Mouse (Mus musculus) liver, embryonic 14.5 days (tissue): Measurements from ENCODE around the gene Gm9573. TPM values are rescaled to one million over a fixed set of nuclear protein-coding genes. Genes with fewer than 3 reads are reported as not detected.

ENCODE experiments used
- ATAC-seq: fragments of 200-750 bp; cut with Nextera tagmentation; 2 replicates; pipeline ENCODE4 v1.8.0; 2017; ENCODE audit warnings: moderate number of reproducible peaks, mild to moderate bottlenecking, moderate library complexity; ENCODE audit not compliant: insufficient read depth
- DNase-seq, 3 experiments: peaks; one replicate each; pipeline ENCODE4 v3.0.0-alpha.2; 2012 to 2013; ENCODE audit warnings: low read depth in 3 of 3, low spot score in 3 of 3
- H3K27ac ChIP-seq: fragments of 300-500 bp; sonication (generic); 2 replicates; pipeline ENCODE4 v1.5.1; 2014; ENCODE audit warnings: moderate library complexity, mild to moderate bottlenecking, control low read depth, inconsistent platforms
- H3K27me3 ChIP-seq: fragments of 300-500 bp; sonication (generic); 2 replicates; pipeline ENCODE4 v1.6.1; 2014; ENCODE audit warnings: mild to moderate bottlenecking, low read length, moderate library complexity; ENCODE audit not compliant: control insufficient read depth, insufficient read depth
- H3K36me3 ChIP-seq: fragments of 300-500 bp; sonication (generic); replicated peaks from 2 replicates; pipeline ENCODE4 v1.6.1; 2014; ENCODE audit warnings: low read depth; ENCODE audit not compliant: control insufficient read depth, insufficient read depth
- H3K4me1 ChIP-seq, 2 experiments: fragments of 200-500 bp in 1 of 2; fragments of 300-500 bp in 1 of 2; sonication (generic) in 1 of 2; replicated peaks; 2 replicates each; pipeline ENCODE4 v1.6.1; 2012 to 2014; ENCODE audit warnings: antibody characterized with exemption in 1 of 2, inconsistent platforms in 1 of 2, low read length in 1 of 2; ENCODE audit not compliant: control insufficient read depth in 2 of 2, insufficient read depth in 2 of 2
- H3K4me2 ChIP-seq: fragments of 300-500 bp; sonication (generic); 2 replicates; pipeline ENCODE4 v1.6.1; 2014; ENCODE audit warnings: low read depth, mild to moderate bottlenecking, control low read depth, moderate library complexity
- H3K4me3 ChIP-seq, 2 experiments: fragments of 200-500 bp in 1 of 2; fragments of 300-500 bp in 1 of 2; sonication (generic) in 1 of 2; 2 replicates each; pipeline ENCODE4 v1.5.1; 2012 to 2014; ENCODE audit warnings: low read depth in 2 of 2, low read length in 2 of 2, mild to moderate bottlenecking in 2 of 2, control low read depth in 1 of 2, inconsistent platforms in 1 of 2, moderate library complexity in 1 of 2; ENCODE audit not compliant: insufficient read depth in 1 of 2
- H3K9ac ChIP-seq: fragments of 300-500 bp; sonication (generic); replicated peaks from 2 replicates; pipeline ENCODE4 v1.6.1; 2014; ENCODE audit warnings: mild to moderate bottlenecking, control low read depth, moderate library complexity
- H3K9me3 ChIP-seq: fragments of 300-500 bp; sonication (generic); 2 replicates; pipeline ENCODE4 v1.6.1; 2016; ENCODE audit warnings: low read length, mixed read lengths; ENCODE audit not compliant: control insufficient read depth
- CTCF ChIP-seq: IDR thresholded peaks from 2 replicates; pipeline ENCODE4 v1.5.1; 2016; ENCODE audit warnings: antibody characterized with exemption, low read depth, control low read depth
- EP300 ChIP-seq: IDR thresholded peaks from 2 replicates; pipeline ENCODE4 v1.6.1; 2016; ENCODE audit warnings: antibody characterized with exemption, low read depth
- WGBS: fragments of 180-500 bp; shearing (Covaris S2); extraction: QIAGEN DNeasy Blood & Tissue Kit; methylation state at CpG from one replicate; pipeline ENCODE4 v1.1.7; 2014; ENCODE audit not compliant: insufficient replicate concordance; 5-methylcytosine and 5-hydroxymethylcytosine counted together
- polyA plus RNA-seq, 2 experiments: library from polyadenylated mRNA; depleted of rRNA in 1 of 2; stranded (reverse) in 1 of 2; unstranded in 1 of 2; fragments of >200 nt; fragmentation: Nextera tagmentation in 1 of 2; extraction: Ambion mirVana in 1 of 2; gene quantifications; 2 replicates each; pipeline versions ENCODE4 v1.2.1 to v1.2.3; 2012 to 2014

The Gm9573 gene
- polyA plus RNA-seq, 2 experiments: not detected

DNA sequence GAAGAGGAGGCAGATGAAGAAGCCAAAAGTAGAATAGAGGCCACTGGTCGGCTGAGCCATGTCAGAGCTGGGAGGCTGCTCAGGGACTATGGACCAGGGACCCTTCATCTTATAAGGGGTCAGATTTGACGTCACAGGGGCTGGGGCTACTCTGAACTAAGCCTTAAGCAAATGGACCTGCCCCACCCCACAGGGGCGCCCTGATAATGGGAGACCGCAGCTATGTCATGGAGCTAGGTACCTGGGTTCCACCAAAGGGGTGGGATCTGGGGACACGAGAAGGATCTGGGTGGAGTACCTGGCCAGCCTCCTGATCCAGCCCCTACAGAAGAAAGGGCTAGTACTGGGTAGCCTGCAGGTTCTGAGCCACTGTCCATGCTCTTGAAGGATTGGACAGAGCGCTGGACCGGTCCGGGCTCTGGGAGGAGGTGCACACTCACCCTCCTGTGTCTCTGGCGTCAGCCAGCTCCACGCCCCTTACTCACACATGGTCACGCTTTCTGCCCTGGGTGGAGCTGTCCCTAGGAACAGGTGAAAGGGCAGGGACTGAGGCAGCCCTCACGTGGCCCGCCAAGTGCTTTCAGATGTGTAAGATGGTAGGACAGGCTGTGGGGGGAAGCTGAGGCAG is 17.3 kb upstream of the Gm9573 start, which contains the start of gene Mucl3:
Gene Mucl3 (minus strand): TSS at position 87 of the 628 bp plus-strand sequence.
- Histone ChIP-seq H3K36me3 (no peaks in the 10 kb centered on the region), H3K4me2 (no peak within 1 kb of the TSS), H3K27me3 (no peaks in the 10 kb centered on the region), H3K9me3 (no peaks in the 10 kb centered on the region), H3K4me1 (no peaks in the 10 kb centered on the region), H3K9ac (no peak within 1 kb of the TSS), H3K4me3 (no peak within 1 kb of the TSS), H3K27ac (no peak within 1 kb of the TSS)
- TF ChIP-seq EP300 (no peak), CTCF (no peak)
- DNase-seq: no peak
- ATAC-seq: no peak
- 55% methylated on average over 13 of the region's 13 CpGs for WGBS

DNA sequence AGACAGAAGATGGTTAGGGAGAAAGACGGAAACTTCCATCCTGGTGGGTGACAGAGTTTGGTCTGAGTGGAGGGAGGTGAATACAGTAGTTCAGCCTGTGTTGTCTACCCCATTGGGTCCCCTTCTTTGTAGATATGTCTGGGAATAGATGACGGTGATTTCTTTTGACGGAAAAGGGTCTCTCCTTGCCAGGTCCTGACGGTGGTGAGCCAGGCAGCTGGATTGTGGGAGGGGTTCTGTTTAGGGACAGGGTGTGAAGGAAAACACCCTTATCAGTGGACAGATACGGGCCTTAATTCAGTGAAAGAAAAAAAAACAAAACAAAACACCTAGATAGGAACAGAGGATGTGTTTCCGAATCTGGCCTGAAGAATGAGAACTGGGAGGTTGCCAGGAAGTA is 12.9 kb upstream of the Gm9573 start:
- no peaks in the 10 kb centered on the region for H3K4me1 ChIP-seq
- no peak overlapping the region for H3K4me3 ChIP-seq
- no peak overlapping the region for H3K27ac ChIP-seq
- TF ChIP-seq CTCF: no peak
- no peak for ATAC-seq
- 51% methylated on average over 6 of the region's 6 CpGs for WGBS
- H3K4me2 ChIP-seq: no peak overlapping the region
- no peaks in the 10 kb centered on the region for H3K9me3 ChIP-seq
- H3K9ac ChIP-seq: no peak overlapping the region
- no peak for DNase-seq
- no peaks in the 10 kb centered on the region for H3K36me3 ChIP-seq
- no peaks in the 10 kb centered on the region for H3K27me3 ChIP-seq

GRCm38 (mm10) chr17:35638475-35639190 is 12.2 kb upstream of the Gm9573 start:
- Histone ChIP-seq H3K4me2 (no peak overlapping the region), H3K27me3 (no peaks in the 10 kb centered on the region), H3K9me3 (no peaks in the 10 kb centered on the region), H3K4me1 (no peaks in the 10 kb centered on the region), H3K9ac (no peak overlapping the region), H3K36me3 (no peaks in the 10 kb centered on the region), H3K27ac (no peak overlapping the region), H3K4me3 (no peak overlapping the region)
- ATAC-seq (0 out of 2 replicates have a peak, but pooled peaks have one; percentile 39), DNase-seq (peak in 2 of 3 experiments; percentile 18 to 26)
- no peak for TF ChIP-seq EP300
- no peak for TF ChIP-seq CTCF
- whole genome bisulfite sequencing: 19% methylated on average over 14 of the region's 14 CpGs

DNA sequence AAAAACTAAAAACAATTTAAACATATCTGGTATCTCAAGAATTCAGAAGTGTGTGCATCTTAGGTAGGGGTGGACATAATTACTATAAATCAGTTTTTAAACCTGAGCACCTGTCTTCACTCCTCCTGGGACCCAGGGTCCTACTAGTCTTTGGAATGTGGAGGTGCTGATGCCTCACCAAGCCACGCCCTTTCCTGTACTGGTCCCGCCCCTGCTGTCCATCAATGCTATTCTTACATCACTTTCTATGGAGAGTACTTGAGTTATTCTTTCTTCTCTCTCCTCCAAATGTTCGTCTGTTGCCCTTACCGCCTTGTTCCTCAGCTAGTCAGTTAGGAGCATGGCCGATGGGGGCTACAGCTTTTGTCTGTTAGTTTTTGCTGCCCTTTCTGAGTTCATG is 9.9 kb upstream of the Gm9573 start:
- no peak for ATAC-seq
- Histone ChIP-seq H3K27ac (no peak overlapping the region), H3K27me3 (no peaks in the 10 kb centered on the region), H3K9ac (no peak overlapping the region), H3K9me3 (no peaks in the 10 kb centered on the region), H3K4me1 (no peaks in the 10 kb centered on the region), H3K4me3 (no peak overlapping the region), H3K36me3 (no peaks in the 10 kb centered on the region), H3K4me2 (no peak overlapping the region)
- peak in 1 of 3 experiments; percentile 9 for DNase-seq
- TF ChIP-seq EP300 (no peak), CTCF (no peak)
- WGBS: 25% methylated on average over 5 of the region's 5 CpGs

- Histone ChIP-seq H3K9ac (no peak overlapping the region), H3K27me3 (no peaks in the 10 kb centered on the region), H3K4me1 (no peaks in the 10 kb centered on the region), H3K4me3 (peak overlapping the region in 1 of 2 experiments; percentile 20; a peak in 1 of 4 replicates), H3K27ac (no peak overlapping the region), H3K9me3 (no peaks in the 10 kb centered on the region), H3K4me2 (peak overlapping the region; percentile 52), H3K36me3 (no peaks in the 10 kb centered on the region)
- WGBS: 4% methylated on average over 15 of the region's 15 CpGs
- ATAC-seq (no peak), DNase-seq (peak in 2 of 3 experiments; percentile 20 to 35)
- no peak for TF ChIP-seq EP300
- TF ChIP-seq CTCF: peak; percentile 80
Observed at GRCm38 (mm10) chr17:35635699-35636111, 9.3 kb upstream of the Gm9573 start.
